Mouse (Mus musculus): ENCODE data around the gene Ip6k2. TPM values are rescaled to one million over a fixed set of nuclear protein-coding genes. Genes with fewer than 3 reads are reported as not detected.
A peak's percentile ranks its signal among the peaks of the same experiment; 100 is the strongest.

Gene Ip6k2
- total and polyA plus RNA-seq, 3 experiments = 33.6 to 43.8 (median 39.0) TPM

DNA sequence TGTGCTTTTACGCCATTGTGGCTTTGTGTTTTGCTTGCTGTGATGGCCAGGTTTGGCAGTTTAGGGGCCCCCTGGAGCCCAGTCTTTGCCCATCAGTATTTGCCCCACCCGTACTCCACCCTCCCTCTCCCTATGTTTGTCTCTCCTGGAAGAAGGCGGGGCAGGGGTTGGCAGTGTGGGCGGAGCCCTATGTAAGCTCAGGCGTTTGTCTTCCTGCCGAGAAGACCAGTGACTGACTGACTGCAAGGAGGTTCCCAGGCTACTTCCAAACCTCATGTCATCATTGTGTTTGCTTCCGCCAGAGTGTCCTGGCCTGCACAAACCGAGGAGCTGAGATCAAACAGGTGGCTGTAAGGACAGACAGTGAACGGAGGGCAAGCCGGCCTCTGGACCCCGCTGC, 12.2 kb downstream of the Ip6k2 start:
- Histone ChIP-seq H3K4me3 (ENCODE audit: low read depth, low read length) (peak overlapping the region; percentile 67; the same call in 1 of the 2 replicates), H3K9me3 (replicated peaks) (no peaks in the 10 kb centered on the region), H3K36me3 (replicated peaks) (peaks cover 67% of the 10 kb centered on the region), H3K4me1 (ENCODE audit: insufficient read depth, low read depth, low read length) (peaks cover 69% of the 10 kb centered on the region), H3K27me3 (ENCODE audit: insufficient read depth, low read length) (no peaks in the 10 kb centered on the region)
- peak; percentile 77 for DNase-seq (ENCODE audit: low spot score)
- TF ChIP-seq TAL1 (conservative IDR thresholded peaks at IDR 0.05; ENCODE audit: low read depth, low read length) (no peak), GATA1 (IDR thresholded peaks at IDR 0.05; ENCODE audit: borderline replicate concordance, low read length) (no peak), POLR2AphosphoS5 (IDR thresholded peaks at IDR 0.05; ENCODE audit: insufficient replicate concordance, low read depth, low read length) (no peak), CTCF (IDR thresholded peaks at IDR 0.05; ENCODE audit: low read depth, low read length) (no peak)
- peak; percentile 73 for ATAC-seq (ENCODE audit: extremely low read depth, insufficient number of reproducible peaks, low FRiP score, poor library complexity, severe bottlenecking)

DNA sequence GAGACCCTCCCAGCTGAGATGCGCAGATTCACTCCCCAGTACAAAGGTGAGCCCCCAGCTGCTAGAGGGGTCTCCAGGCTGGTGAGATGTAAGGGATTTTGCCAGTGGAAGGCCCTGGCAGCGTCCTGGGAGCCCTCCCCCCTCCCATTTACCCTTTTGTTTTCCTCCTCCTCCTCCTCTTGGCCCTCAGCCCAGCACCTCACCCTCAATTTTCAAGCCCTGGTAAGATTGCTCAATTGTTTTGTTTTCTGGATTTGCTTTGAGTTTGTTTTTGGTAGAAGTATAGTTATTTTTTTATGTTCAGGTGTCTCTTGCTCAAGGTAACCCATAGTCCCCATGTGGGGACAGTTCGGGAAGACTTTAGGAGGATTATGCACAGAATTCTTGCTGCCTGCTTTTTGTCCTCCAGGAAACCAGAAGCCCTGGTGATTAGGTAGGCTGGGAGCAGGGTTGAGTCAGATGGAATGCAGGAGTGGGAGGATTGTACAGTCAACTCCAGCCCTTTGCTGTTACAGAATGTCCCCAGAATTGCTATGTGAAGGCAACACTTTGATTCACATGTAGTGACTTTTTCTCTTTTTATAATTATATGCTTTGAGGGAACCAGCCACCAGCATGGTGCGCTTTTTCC, 12.9 kb downstream of the Ip6k2 start:
- Histone ChIP-seq H3K27me3 (ENCODE audit: insufficient read depth, low read length) (no peaks in the 10 kb centered on the region), H3K36me3 (replicated peaks) (peaks cover 66% of the 10 kb centered on the region), H3K4me3 (ENCODE audit: low read depth, low read length) (peak overlapping the region; percentile 67; the same call in 1 of the 2 replicates), H3K4me1 (ENCODE audit: insufficient read depth, low read depth, low read length) (peaks cover 64% of the 10 kb centered on the region), H3K9me3 (replicated peaks) (no peaks in the 10 kb centered on the region)
- TF ChIP-seq GATA1 (IDR thresholded peaks at IDR 0.05; ENCODE audit: borderline replicate concordance, low read length) = no peak
- no peak for TF ChIP-seq CTCF (IDR thresholded peaks at IDR 0.05; ENCODE audit: low read depth, low read length)
- no peak for TF ChIP-seq TAL1 (conservative IDR thresholded peaks at IDR 0.05; ENCODE audit: low read depth, low read length)
- TF ChIP-seq GATA2 (IDR thresholded peaks at IDR 0.05; ENCODE audit: borderline replicate concordance, low read depth, low read length) = no peak
- TF ChIP-seq POLR2AphosphoS5 (IDR thresholded peaks at IDR 0.05; ENCODE audit: insufficient replicate concordance, low read depth, low read length) = no peak
- no peak for ATAC-seq (ENCODE audit: extremely low read depth, insufficient number of reproducible peaks, low FRiP score, poor library complexity, severe bottlenecking)
- DNase-seq (ENCODE audit: low spot score) = no peak

DNA sequence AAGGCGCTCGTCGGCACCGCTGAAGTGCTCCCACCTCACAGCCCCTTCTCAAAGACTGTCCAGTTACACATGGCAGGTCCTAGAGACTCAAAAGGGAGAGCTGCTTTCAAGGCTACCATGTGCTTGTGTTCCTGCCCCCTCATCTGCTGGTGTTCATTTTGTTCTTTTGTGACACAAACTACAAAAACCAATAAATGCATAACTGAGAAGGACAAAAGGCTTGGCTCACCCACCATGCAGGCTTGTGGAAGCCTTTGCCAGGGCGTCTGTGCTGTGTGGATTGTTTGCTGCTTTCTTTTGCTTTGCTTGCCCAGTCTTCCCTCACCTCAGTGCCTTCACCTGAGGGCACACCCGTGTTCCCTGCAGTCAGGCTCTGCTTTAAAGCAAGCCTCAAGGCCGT, 13.9 kb downstream of the Ip6k2 start:
- Histone ChIP-seq H3K36me3 (replicated peaks) (peaks cover 73% of the 10 kb centered on the region), H3K4me3 (ENCODE audit: low read depth, low read length) (no peak overlapping the region), H3K9me3 (replicated peaks) (no peaks in the 10 kb centered on the region), H3K27me3 (ENCODE audit: insufficient read depth, low read length) (no peaks in the 10 kb centered on the region), H3K4me1 (ENCODE audit: insufficient read depth, low read depth, low read length) (peaks cover 56% of the 10 kb centered on the region)
- TF ChIP-seq GATA1 (IDR thresholded peaks at IDR 0.05; ENCODE audit: borderline replicate concordance, low read length) (no peak), GATA2 (IDR thresholded peaks at IDR 0.05; ENCODE audit: borderline replicate concordance, low read depth, low read length) (no peak), TAL1 (conservative IDR thresholded peaks at IDR 0.05; ENCODE audit: low read depth, low read length) (no peak), CTCF (IDR thresholded peaks at IDR 0.05; ENCODE audit: low read depth, low read length) (no peak), POLR2AphosphoS5 (IDR thresholded peaks at IDR 0.05; ENCODE audit: insufficient replicate concordance, low read depth, low read length) (no peak)
- DNase-seq (ENCODE audit: low spot score) (no peak), ATAC-seq (ENCODE audit: extremely low read depth, insufficient number of reproducible peaks, low FRiP score, poor library complexity, severe bottlenecking) (no peak)

DNA sequence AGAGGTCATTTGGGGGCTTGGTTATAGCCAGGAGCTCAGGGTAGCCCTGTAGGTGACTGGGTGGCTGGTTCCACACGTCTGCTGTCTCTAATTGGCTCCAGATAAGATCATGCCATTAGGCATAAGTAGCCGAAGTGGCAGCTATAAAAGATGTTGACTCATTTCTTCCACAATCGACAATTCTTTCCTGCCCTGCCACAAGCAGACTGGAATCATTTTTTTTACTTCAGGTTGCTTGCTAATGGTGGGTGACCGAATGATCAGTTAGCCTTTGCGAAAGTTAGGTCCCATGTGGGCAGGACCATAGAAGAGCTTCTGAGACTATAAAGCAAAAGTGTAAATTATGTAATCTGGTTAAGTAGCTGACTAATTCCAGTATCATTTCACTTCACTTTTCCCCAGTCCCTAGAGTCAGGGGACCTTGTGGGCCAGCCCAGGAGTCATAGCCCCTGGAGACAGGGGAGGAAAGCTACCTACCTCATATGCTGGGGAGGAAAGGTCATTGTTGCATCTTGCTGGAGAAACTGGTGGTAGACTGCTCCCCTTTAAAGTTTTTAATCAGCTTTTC, 15.0 kb downstream of the Ip6k2 start:
- H3K4me3 ChIP-seq (ENCODE audit: low read depth, low read length) = no peak overlapping the region
- H3K27me3 ChIP-seq (ENCODE audit: insufficient read depth, low read length) = no peaks in the 10 kb centered on the region
- peaks cover 45% of the 10 kb centered on the region for H3K4me1 ChIP-seq (ENCODE audit: insufficient read depth, low read depth, low read length)
- no peak for DNase-seq (ENCODE audit: low spot score)
- peaks cover 78% of the 10 kb centered on the region for H3K36me3 ChIP-seq (replicated peaks)
- no peak for ATAC-seq (ENCODE audit: extremely low read depth, insufficient number of reproducible peaks, low FRiP score, poor library complexity, severe bottlenecking)
- H3K9me3 ChIP-seq (replicated peaks) = no peaks in the 10 kb centered on the region
- TF ChIP-seq TAL1 (conservative IDR thresholded peaks at IDR 0.05; ENCODE audit: low read depth, low read length) (no peak), GATA2 (IDR thresholded peaks at IDR 0.05; ENCODE audit: borderline replicate concordance, low read depth, low read length) (no peak), CTCF (IDR thresholded peaks at IDR 0.05; ENCODE audit: low read depth, low read length) (no peak), POLR2AphosphoS5 (IDR thresholded peaks at IDR 0.05; ENCODE audit: insufficient replicate concordance, low read depth, low read length) (no peak), GATA1 (IDR thresholded peaks at IDR 0.05; ENCODE audit: borderline replicate concordance, low read length) (no peak)

DNA sequence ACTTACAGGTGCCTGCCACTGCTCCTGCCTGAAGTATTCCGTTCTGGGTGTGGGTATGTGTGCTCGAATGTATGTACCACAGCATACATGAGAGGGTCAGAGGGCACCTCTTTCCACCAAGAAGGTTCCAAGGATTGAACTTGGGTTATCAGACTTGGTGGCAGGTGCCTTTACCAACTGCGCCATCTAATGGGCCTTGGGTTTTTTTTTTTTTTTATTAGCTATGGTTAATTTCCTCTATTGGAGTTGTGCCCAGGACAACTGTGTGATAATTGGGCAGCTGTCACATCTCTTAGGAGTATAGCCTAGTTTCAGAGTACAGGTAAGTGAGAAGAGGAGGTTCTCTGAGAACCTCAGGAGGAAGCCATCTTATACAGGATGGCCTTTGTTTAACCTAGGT, 16.0 kb downstream of the Ip6k2 start:
- ATAC-seq (ENCODE audit: extremely low read depth, insufficient number of reproducible peaks, low FRiP score, poor library complexity, severe bottlenecking) = no peak
- no peak for TF ChIP-seq POLR2AphosphoS5 (IDR thresholded peaks at IDR 0.05; ENCODE audit: insufficient replicate concordance, low read depth, low read length)
- no peak for TF ChIP-seq GATA2 (IDR thresholded peaks at IDR 0.05; ENCODE audit: borderline replicate concordance, low read depth, low read length)
- TF ChIP-seq TAL1 (conservative IDR thresholded peaks at IDR 0.05; ENCODE audit: low read depth, low read length) = no peak
- TF ChIP-seq CTCF (IDR thresholded peaks at IDR 0.05; ENCODE audit: low read depth, low read length) = no peak
- TF ChIP-seq GATA1 (IDR thresholded peaks at IDR 0.05; ENCODE audit: borderline replicate concordance, low read length) = no peak
- no peak for DNase-seq (ENCODE audit: low spot score)
- peaks cover 40% of the 10 kb centered on the region for H3K4me1 ChIP-seq (ENCODE audit: insufficient read depth, low read depth, low read length)
- H3K9me3 ChIP-seq (replicated peaks) = no peaks in the 10 kb centered on the region
- H3K4me3 ChIP-seq (ENCODE audit: low read depth, low read length) = no peak overlapping the region
- no peaks in the 10 kb centered on the region for H3K27me3 ChIP-seq (ENCODE audit: insufficient read depth, low read length)
- H3K36me3 ChIP-seq (replicated peaks) = peaks cover 82% of the 10 kb centered on the region

DNA sequence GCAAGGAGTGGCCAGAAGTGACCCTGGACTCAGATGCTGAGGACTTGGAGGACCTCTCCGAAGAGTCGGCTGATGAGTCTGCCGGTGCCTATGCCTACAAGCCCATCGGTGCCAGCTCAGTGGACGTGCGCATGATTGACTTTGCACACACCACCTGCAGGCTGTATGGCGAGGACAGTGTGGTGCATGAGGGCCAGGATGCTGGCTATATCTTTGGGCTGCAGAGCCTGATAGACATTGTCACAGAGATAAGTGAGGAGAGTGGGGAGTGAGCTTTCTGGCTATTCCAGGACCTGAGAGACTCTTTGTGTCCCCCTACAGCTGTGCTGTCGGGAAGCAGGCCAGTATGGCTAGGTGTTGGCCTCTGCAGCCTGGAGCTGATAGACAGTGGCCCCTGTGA, 22.2 kb downstream of the Ip6k2 start:
- Histone ChIP-seq H3K4me3 (ENCODE audit: low read depth, low read length) (no peak overlapping the region), H3K4me1 (ENCODE audit: insufficient read depth, low read depth, low read length) (peaks cover 49% of the 10 kb centered on the region), H3K27me3 (ENCODE audit: insufficient read depth, low read length) (no peaks in the 10 kb centered on the region), H3K9me3 (replicated peaks) (no peaks in the 10 kb centered on the region), H3K36me3 (replicated peaks) (peaks cover 82% of the 10 kb centered on the region)
- DNase-seq (ENCODE audit: low spot score) = no peak
- ATAC-seq (ENCODE audit: extremely low read depth, insufficient number of reproducible peaks, low FRiP score, poor library complexity, severe bottlenecking) = no peak
- TF ChIP-seq TAL1 (conservative IDR thresholded peaks at IDR 0.05; ENCODE audit: low read depth, low read length) = no peak
- TF ChIP-seq GATA2 (IDR thresholded peaks at IDR 0.05; ENCODE audit: borderline replicate concordance, low read depth, low read length) = no peak
- TF ChIP-seq POLR2AphosphoS5 (IDR thresholded peaks at IDR 0.05; ENCODE audit: insufficient replicate concordance, low read depth, low read length) = no peak
- no peak for TF ChIP-seq CTCF (IDR thresholded peaks at IDR 0.05; ENCODE audit: low read depth, low read length)
- no peak for TF ChIP-seq GATA1 (IDR thresholded peaks at IDR 0.05; ENCODE audit: borderline replicate concordance, low read length)
